Mouse (Mus musculus): ENCODE results near the gene Insm1. TPM values are rescaled to one million over a fixed set of nuclear protein-coding genes. Genes with fewer than 3 reads are reported as not detected.

Gene Insm1
- total RNA-seq, 2 experiments from 2014 or later, result 11.6 to 14.7 TPM

DNA sequence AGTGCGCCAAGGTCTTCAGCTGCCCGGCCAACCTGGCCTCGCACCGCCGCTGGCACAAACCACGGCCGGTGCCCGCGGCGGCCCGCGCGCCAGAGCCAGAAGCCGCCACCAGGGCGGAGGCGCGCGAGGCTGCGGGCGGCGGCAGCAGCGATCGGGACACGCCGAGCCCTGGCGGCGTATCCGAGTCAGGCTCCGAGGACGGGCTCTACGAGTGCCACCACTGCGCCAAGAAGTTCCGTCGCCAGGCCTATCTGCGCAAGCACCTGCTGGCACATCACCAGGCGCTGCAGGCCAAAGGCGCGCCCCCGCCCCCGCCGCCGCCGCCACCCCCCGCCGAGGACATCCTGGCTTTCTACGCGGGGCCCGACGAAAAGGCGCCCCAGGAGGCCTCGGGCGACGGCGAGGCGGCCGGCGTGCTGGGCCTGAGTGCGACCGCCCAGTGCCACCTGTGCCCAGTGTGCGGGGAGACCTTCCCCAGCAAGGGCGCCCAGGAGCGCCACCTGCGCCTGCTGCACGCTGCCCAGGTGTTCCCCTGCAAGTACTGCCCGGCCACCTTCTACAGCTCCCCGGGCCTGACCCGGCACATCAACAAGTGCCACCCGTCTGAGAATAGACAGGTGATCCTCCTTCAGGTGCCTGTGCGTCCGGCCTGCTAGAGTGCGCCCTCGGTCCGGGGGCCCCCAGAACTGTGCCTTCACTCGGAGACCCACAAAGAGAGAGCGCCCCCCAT is 1.6 kb downstream of the Insm1 start:
- intact Hi-C loops (cut with DNase I), result loop anchor here (5.0 to 10.0 kb wide), 3 partner anchors 81 to 266 kb away; no protein-coding TSS in a partner anchor
- DNase-seq, result peak; percentile 69

DNA sequence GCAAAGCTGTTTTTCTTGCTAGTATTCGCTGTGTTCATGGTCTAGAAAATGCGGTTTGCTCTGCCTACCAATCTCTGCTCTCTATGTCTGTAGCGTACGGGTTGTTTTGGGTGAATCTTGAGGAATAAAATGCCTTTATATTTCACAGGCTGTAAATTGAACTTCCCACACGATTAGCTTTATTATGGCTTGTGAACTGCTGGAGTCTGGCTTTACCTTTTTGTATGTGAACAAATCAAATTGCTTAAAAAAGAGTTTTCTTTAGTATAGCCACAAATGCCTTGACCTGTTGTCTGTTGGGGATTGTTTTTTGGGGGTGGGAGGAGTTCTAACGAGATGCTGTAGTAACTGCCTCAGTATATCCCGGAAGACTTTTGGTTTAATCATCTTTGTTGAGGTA is 2.4 kb downstream of the Insm1 start:
- intact Hi-C loops (cut with DNase I), result loop anchor here (5.0 to 10.0 kb wide), 3 partner anchors 81 to 267 kb away; no protein-coding TSS in a partner anchor
- no peak for DNase-seq

DNA sequence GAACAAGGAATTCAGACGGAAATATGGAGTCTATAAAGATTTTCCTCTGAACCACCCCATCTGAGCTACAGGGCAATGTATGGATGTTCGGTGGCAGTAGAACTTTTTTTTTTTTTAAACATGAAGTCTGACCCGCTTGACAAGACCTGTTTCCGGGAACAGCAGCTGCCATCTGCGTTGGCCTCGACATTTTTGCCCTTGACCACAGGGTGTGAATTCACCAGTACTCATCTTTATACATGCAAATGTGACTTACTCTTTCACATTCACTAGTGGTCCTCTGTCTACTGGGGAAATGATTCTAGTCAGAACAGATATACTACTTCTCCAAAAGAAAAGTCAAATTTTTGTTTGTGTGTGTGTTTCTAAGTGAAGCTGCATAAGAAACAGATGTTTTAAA is 4.1 kb downstream of the Insm1 start:
- intact Hi-C loops (cut with DNase I), result loop anchor here (10.0 kb wide), 2 partner anchors 79 to 159 kb away; no protein-coding TSS in a partner anchor
- no peak for DNase-seq

DNA sequence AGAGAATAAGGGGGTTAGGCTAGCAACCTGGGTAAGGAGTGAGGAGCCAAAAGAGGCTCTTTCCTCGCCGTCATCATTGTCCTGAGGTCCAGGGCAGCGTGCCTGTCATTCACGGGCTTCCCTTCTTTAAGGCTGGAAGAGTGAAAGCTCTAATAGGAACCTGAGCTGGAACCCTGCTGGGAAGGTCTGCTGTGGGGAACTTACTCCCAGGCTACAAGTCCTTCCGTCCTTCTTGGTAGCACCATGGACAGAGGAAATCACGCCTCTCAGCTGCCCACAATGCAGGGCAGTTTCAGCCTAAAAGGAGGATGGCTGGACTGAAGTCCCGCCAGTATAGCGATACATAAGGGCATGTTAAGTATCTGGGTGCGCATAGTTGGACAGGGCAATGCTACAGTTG is 4.8 kb downstream of the Insm1 start:
- intact Hi-C loops (cut with DNase I), result loop anchor here (10.0 kb wide), 2 partner anchors 78 to 158 kb away; no protein-coding TSS in a partner anchor
- peak; percentile 50 for DNase-seq

DNA sequence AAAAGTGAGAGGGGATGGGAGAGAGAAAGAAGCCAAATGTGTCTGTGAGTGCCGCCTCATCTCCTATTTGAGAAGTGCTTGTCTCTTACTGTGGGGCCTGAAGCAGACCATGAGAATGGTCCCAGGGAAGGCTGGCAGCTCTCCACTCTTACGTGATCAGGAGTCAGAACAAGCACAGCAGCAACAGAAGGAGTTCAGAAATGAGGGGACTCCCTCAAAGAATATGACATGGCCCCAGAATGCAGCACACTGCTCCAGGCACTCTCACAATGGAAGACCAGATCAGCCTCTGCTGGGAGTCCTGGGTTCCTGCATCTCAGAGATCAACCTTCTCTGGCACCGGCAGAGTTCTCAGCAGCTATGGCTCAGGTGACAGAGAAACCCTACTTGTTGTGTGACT is 5.9 kb downstream of the Insm1 start:
- DNase-seq, result peak; percentile 61
- intact Hi-C loops (cut with DNase I), result loop anchor here (10.0 kb wide), 2 partner anchors 77 to 157 kb away; no protein-coding TSS in a partner anchor

DNA sequence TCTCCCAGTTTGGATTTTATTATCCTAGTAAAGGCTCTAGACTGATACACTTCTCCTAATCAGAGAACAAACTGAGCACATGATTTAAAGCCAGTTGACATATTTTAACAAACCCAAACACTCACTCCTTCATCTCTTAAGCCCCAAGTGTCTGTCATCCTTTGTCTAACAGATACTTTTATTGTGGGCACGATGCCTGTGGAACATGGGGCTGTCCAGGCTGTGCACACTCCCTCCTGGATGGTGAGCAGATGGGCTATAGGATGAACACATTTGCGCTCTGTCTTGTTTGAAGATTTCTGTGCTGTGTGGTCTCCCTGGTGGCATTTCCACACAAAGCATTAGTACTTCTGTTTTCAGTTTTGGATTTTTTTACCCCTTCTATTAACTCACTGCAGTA is 6.7 kb downstream of the Insm1 start:
- peak; percentile 41 for DNase-seq

DNA sequence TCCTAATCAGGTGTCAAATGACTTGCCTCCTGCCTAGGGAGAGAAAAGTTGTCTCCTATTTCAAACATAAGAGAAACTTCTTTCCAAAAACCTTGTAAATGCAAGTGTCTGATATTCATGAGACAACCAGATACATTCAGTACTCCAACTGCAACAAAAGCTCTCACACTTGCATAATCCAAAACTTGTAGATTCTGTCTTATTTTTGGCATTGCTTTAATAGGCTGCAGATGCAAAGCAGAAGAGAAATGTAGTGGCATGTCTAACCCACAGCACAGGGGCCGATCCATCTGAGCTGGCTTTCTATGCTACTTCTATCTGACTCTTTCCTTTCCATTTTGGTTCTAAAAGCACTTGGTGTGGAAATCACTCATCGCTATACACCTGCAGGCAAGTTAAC is 9.8 kb downstream of the Insm1 start:
- DNase-seq, result no peak

More for the DNA sequence above, 6.7 kb downstream of the Insm1 start:
- intact Hi-C loops (cut with DNase I), result loop anchor here (10.0 kb wide), 2 partner anchors 76 to 156 kb away; no protein-coding TSS in a partner anchor

DNA sequence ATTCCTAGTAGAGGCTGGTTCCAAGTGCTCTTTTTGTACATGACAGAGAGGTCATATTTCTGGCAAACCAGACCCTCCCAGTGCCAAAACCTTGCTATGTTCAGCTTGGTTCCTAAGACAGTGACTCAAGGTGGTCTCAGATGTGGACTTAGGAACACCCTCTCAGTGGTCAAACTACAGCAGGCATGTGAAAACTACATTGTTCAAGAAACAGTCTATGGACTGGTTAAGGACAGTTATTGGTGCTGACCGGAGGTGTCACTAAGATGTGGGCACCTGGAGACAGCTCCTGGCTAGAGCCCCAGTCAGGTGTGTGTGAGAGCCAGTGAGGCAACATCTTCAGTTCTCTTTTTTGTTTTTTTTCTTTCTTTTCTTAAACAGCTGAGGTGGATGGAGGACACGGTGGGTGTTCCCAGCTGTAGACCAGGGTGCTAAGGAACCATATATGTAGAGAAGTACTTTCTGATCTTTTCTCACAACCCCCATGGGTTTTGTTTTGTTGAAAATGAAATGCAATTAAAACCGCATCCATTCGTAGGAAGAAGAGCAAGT is 17.6 kb downstream of the Insm1 start:
- intact Hi-C loops (cut with DNase I), result no loop called here
- no peak for DNase-seq

More for the DNA sequence above, 9.8 kb downstream of the Insm1 start:
- intact Hi-C loops (cut with DNase I), result no loop called here

DNA sequence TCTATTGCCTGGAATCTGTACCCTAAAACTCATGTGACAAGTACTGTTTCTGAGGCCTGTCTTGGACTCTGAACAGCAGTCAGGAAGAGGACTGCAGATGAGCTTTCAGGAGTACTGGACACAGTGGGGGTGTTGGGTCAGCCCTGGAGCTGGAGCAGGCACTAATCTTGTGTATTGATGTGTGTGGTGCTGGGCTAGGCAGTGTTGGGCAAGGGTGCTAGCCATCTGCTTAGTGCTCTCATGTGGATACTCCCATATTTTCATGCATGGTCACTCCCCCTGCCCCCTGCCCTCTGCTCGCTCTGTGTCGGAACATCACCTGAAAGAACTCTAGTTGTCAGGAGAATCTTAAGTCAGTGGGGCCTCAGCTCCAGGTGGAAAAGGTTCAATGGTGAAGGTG is 22.3 kb downstream of the Insm1 start:
- intact Hi-C loops (cut with DNase I), result no loop called here
- no peak for DNase-seq

DNA sequence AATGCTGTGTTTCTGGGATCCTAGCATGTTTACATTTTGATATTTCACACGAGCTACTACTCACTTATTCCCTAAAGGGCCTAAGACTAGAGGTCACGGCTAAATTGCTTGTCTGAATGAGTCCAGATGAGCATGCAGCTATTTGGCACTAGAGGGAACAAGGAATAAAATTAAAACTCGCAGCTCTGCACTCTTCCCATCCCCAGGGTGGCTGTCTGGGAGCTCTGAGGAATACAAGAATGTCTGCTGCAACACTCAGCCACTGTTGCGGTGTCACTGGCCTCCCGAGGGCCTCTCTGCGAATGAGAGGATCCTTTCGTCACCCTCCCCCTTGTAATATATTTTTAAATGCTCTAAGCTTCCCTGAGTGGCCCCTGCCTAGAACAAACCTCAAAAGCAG is 23.7 kb downstream of the Insm1 start:
- intact Hi-C loops (cut with DNase I), result no loop called here
- DNase-seq, result no peak

DNA sequence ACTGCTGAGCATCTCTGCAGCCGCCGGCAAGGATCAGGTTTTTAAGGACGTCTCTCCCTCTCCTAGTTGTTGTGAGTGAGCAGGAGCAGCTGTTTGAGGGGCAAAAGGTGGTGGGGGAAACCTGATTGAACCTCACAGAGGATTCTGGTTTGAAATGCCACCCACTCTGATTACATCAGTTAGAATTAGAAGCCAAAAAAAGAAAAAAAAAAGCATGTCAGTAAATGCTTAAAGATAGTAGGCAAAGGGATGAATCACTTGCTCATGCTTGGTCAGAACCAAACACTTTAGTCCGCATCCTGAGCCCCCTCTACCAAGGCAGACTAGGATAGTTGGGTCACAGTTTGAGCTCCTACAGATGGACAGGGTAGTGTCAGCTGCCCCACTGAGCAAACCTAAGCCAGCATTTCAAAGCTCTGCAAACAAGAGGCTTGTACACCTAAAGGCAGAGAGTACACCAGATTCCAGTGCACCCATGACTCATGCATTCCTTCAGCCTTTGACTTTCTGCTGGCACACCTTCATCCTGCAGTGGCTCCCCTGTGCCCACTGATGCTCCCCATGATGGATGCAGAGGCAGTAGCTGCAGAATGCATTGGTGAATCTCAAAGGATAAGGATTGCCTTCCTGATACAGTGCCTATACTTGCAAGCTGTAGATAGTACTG is 24.8 kb downstream of the Insm1 start:
- intact Hi-C loops (cut with DNase I), result no loop called here
- DNase-seq, result no peak

DNA sequence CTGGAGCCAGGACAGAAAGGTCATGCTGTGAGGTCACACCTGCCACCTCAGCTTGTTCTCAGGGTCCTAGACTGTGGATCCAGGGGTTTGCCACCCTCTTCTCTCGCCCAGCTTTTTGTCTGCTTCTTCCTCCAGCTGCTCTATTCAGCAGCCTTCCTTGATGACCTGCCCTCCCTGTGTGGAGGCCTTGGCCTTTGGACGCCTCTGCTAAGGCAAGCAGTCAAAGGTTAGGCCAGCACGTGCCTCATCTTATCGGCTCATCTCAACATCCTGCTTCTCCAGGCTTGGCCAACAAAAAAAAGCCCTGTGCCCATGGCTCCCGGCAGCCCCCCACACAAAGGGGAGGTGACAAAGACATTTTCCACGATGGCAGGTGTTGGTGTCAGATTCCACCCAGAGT is 25.9 kb downstream of the Insm1 start:
- no peak for DNase-seq
- intact Hi-C loops (cut with DNase I), result no loop called here

DNA sequence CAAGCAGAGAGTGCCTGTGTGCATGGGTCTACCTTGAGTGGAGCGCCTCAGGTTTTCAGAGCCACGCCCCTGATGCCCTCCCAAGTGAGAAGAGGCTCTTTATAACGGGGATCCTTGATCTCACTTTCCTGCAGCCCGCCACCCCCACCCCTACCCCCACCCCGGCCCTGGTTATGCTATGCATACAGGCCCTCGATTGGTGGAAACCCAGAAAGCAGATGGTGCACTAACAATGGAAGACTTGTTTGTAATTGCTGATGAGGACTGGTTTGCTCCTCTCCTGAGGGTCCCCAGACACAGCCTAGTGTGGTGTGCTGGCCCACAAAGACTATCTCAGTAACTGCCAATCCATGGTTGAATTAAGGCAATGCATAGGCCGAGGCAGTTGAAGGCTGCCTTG is 27.3 kb downstream of the Insm1 start:
- no peak for DNase-seq
- intact Hi-C loops (cut with DNase I), result no loop called here

DNA sequence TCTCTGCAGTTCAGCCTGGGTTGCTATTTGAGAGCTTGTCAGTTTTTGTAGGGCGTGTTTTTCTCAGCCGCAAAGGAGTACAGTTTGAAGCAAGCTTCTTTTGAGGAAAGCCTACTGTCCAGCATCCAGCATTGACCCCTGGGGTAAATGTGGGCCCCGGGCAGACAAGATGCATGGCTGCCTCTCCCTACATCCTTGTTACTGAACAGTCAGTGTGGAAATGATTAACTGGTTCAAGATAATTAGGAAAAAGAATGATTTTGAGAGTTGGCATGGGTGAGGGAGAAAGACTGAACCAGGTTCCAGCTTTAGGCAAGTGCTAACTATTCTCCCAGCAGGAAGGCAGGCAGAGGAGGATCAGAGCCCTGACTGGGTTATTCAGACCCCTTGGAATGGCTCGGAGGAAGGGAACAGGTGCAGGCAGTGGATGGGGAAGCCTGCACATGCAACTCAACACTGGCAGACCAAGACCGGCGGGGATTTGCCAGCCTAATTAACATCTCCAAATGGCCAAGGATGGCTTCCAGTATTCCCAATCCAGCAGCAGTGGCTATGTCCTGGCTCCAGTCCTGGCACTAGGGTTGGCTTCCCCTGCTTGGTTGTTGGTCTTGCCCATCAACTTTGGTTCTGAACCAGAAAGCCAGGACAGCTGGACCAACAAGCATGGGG is 28.6 kb downstream of the Insm1 start:
- DNase-seq, result peak; percentile 86
- intact Hi-C loops (cut with DNase I), result no loop called here

DNA sequence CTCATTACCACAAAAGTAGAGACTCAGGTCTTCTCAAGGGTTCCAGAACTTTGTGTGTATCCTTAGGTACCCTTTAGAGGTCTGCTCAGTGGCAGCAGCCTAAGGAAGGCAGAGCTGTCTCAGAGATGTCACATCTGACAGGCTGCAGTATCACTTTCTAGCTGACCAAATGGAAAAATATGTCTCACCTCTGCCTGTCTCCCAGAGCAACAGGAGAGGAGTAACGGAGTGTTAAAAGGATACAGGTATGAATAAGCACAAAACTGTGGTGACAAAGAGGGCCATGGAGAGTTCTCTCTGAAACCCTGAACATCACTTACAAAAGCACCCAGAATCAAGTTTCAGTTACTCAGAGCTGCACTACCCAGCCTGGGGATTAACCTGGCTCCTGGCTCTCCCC is 32.7 kb downstream of the Insm1 start:
- intact Hi-C loops (cut with DNase I), result no loop called here
- no peak for DNase-seq

DNA sequence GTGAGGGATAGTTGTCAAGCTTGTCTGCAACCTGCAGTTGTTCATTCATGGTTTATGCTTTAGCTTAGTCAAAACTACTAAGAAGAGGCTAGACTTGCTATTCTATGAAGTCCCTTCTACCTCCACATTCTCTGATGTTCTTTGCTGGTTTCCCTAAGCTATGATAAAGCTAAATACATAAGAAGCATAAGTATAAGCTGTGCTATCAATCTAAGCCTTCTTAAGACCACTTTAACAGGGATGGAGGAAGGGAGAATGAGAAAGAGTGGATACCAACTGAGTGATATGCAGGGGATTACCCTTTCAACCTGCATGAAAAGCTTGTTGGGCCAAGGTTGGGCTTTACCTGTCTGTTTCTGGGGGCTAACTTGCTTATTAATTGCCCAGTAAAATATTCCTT is 33.9 kb downstream of the Insm1 start:
- intact Hi-C loops (cut with DNase I), result no loop called here

DNA sequence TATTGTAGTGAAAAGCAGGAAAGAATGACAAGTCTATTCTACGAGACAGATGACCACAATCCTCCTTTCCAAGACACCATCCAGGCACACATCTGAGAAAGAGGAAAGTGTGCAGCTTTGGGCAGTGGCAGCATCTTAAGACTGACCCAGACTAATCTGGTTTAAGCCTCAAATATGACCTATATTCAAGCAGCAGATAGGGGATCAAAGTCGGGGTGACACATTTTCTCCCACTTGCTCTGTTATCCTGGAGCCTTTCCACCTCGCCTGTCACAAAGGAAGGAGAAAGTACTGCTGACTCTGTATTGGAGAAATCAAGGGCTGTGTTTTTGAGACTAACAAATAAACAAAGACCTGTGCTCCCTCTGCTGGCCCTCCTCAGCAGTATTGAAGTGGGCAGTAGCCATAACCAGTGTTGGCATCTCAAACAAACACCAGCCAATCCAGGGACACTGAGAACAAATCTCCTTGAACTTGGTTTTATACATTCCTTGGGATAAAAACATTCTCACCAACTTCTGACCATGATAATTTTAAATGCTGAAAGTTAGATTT is 34.7 kb downstream of the Insm1 start:
- peak; percentile 77 for DNase-seq

More for the DNA sequence above, 33.9 kb downstream of the Insm1 start:
- DNase-seq, result no peak

DNA sequence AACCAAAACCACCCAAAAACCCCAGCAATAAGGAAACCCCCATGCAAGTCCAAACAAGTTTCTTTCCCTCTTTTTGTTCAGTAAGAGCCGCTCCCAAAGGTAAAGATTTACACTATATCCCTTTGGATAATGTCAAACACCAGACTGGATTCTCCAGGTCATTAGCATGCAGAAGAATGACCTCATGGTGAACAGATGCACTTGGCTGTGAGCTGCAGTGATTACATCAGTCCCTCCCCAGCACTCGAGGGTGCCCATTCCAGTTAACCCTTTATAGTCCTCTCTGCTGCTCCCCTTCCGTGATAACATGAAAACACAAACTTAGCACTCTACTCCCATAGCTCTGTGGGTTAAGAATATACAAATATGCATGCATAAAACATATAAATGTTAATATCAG is 35.3 kb downstream of the Insm1 start:
- peak; percentile 55 for DNase-seq
- intact Hi-C loops (cut with DNase I), result no loop called here

More for the DNA sequence above, 34.7 kb downstream of the Insm1 start:
- intact Hi-C loops (cut with DNase I), result no loop called here

DNA sequence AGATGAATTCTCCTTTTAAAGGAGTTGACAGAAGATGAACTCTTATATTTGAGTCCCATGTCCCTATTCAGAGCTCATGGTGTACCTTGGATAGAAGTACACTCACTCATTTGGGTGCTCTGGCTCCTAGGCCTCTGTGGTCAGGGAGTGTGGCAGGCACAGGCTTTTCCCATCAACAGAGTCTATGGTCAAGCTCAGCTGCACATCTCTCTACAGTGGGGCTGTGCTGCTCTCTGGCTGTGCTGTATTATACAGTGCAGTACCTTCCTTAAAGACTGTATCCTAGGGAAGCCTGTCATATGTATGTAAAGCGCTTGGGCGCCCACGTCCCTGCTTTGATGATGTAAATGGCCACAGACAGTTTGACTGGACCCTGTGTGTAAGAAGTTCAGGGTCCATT is 35.9 kb downstream of the Insm1 start:
- intact Hi-C loops (cut with DNase I), result no loop called here
- DNase-seq, result no peak

DNA sequence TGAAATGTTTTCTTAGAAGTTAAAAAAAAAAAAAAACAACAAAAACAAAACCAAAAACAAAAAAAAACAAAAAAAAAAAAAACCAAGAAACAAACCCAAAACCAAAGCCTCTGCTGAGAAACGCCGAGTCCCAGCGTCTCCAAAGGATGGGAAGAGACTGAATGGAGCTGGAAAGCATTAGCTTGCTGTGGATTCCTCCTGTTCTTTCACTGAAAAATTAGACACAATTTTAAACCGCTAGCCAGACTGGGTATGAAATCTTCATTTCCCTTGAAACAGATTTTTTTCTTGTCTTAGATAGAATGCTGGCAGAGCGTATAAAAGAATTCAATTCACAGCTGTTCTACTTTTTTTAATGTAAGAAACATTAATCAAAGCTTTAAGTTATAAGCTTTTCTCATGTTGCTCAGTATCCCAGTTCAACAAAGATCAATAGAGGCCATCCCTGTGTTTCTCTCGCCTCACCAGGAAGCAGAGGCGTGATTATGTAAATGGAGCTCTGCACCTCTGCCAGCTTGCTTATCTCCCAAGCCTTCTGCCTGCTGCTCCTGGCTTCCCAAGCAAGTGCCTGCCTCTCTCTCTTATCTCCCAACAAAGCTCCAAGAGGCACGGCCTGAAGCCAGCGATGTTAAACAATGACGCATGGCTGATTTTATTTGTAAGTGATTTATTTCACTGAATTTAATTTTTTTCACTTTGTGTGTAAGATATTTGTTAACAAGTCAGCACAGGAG is 37.2 kb downstream of the Insm1 start:
- intact Hi-C loops (cut with DNase I), result no loop called here

More for the DNA sequence above, 37.2 kb downstream of the Insm1 start:
- peak; percentile 55 for DNase-seq

All from left cerebral cortex, postnatal 4 days (tissue).